Mouse (Mus musculus): ENCODE results near the gene Mtfp1. TPM values are rescaled to one million over a fixed set of nuclear protein-coding genes. Genes with fewer than 3 reads are reported as not detected.
"Not testable (repeated sequence)": the region's sequence is repeated elsewhere in the genome, so short reads cannot be mapped to it uniquely, and the experiment has no call there.

Gene Mtfp1
- polyA plus RNA-seq, 1 experiment = 5.1 TPM

GRCm38 (mm10) chr11:4115407-4115806 lies 20.2 kb upstream of the Mtfp1 start:
- TF ChIP-seq FLI1 (IDR thresholded peaks at IDR 0.05; ENCODE audit: low read length) (no peak), GATA1 (IDR thresholded peaks at IDR 0.05; ENCODE audit: borderline replicate concordance, low read length) (no peak)
- peaks cover 51% of the 10 kb centered on the region for H3K36me3 ChIP-seq (replicated peaks; ENCODE audit: low read length)
- H3K27me3 ChIP-seq (replicated peaks) = no peaks in the 10 kb centered on the region
- no peak overlapping the region for H3K4me3 ChIP-seq (replicated peaks)
- H3K9me3 ChIP-seq = no peaks in the 10 kb centered on the region
- H3K4me1 ChIP-seq = peaks cover 63% of the 10 kb centered on the region

- not testable (repeated sequence) for H3K4me3 ChIP-seq (replicated peaks); H3K27me3 ChIP-seq (replicated peaks); H3K9me3 ChIP-seq
- Histone ChIP-seq H3K4me1 (peaks cover 54% of the 10 kb centered on the region), H3K36me3 (replicated peaks; ENCODE audit: low read length) (peaks cover 58% of the 10 kb centered on the region)
Measured at GRCm38 (mm10) chr11:4114541-4114940, 19.3 kb upstream of the Mtfp1 start.

GRCm38 (mm10) chr11:4113970-4114369 lies 18.7 kb upstream of the Mtfp1 start:
- TF ChIP-seq GATA1 (IDR thresholded peaks at IDR 0.05; ENCODE audit: borderline replicate concordance, low read length) = no peak
- no peak for TF ChIP-seq FLI1 (IDR thresholded peaks at IDR 0.05; ENCODE audit: low read length)
- no peaks in the 10 kb centered on the region for H3K9me3 ChIP-seq
- peaks cover 48% of the 10 kb centered on the region for H3K4me1 ChIP-seq
- H3K27me3 ChIP-seq (replicated peaks) = no peaks in the 10 kb centered on the region
- peaks cover 64% of the 10 kb centered on the region for H3K36me3 ChIP-seq (replicated peaks; ENCODE audit: low read length)
- no peak overlapping the region for H3K4me3 ChIP-seq (replicated peaks)

- H3K4me3 ChIP-seq (replicated peaks) = no peak overlapping the region
- H3K4me1 ChIP-seq = peaks cover 45% of the 10 kb centered on the region
- H3K27me3 ChIP-seq (replicated peaks) = no peaks in the 10 kb centered on the region
- H3K36me3 ChIP-seq (replicated peaks; ENCODE audit: low read length) = peaks cover 68% of the 10 kb centered on the region
- TF ChIP-seq GATA1 (IDR thresholded peaks at IDR 0.05; ENCODE audit: borderline replicate concordance, low read length) (no peak), FLI1 (IDR thresholded peaks at IDR 0.05; ENCODE audit: low read length) (no peak)
- H3K9me3 ChIP-seq = no peaks in the 10 kb centered on the region
Measured at GRCm38 (mm10) chr11:4113496-4113895, 18.3 kb upstream of the Mtfp1 start.

- peaks cover 41% of the 10 kb centered on the region for H3K4me1 ChIP-seq
- H3K27me3 ChIP-seq (replicated peaks) = no peaks in the 10 kb centered on the region
- peaks cover 74% of the 10 kb centered on the region for H3K36me3 ChIP-seq (replicated peaks; ENCODE audit: low read length)
- no peaks in the 10 kb centered on the region for H3K9me3 ChIP-seq
- TF ChIP-seq FLI1 (IDR thresholded peaks at IDR 0.05; ENCODE audit: low read length) (no peak), GATA1 (IDR thresholded peaks at IDR 0.05; ENCODE audit: borderline replicate concordance, low read length) (no peak)
- H3K4me3 ChIP-seq (replicated peaks) = no peak overlapping the region
Measured at GRCm38 (mm10) chr11:4112861-4113260, 17.6 kb upstream of the Mtfp1 start.

GRCm38 (mm10) chr11:4112033-4112432 lies 16.8 kb upstream of the Mtfp1 start:
- H3K27me3 ChIP-seq (replicated peaks) = no peaks in the 10 kb centered on the region
- no peaks in the 10 kb centered on the region for H3K9me3 ChIP-seq
- peaks cover 81% of the 10 kb centered on the region for H3K36me3 ChIP-seq (replicated peaks; ENCODE audit: low read length)
- peaks cover 33% of the 10 kb centered on the region for H3K4me1 ChIP-seq
- no peak overlapping the region for H3K4me3 ChIP-seq (replicated peaks)
- TF ChIP-seq FLI1 (IDR thresholded peaks at IDR 0.05; ENCODE audit: low read length) = no peak
- TF ChIP-seq GATA1 (IDR thresholded peaks at IDR 0.05; ENCODE audit: borderline replicate concordance, low read length) = no peak

GRCm38 (mm10) chr11:4108691-4109090 lies 13.4 kb upstream of the Mtfp1 start:
- Histone ChIP-seq H3K36me3 (replicated peaks; ENCODE audit: low read length) (peaks cover 89% of the 10 kb centered on the region), H3K4me1 (peaks cover 16% of the 10 kb centered on the region), H3K4me3 (replicated peaks) (no peak overlapping the region), H3K27me3 (replicated peaks) (no peaks in the 10 kb centered on the region), H3K9me3 (no peaks in the 10 kb centered on the region)
- TF ChIP-seq FLI1 (IDR thresholded peaks at IDR 0.05; ENCODE audit: low read length) (no peak), GATA1 (IDR thresholded peaks at IDR 0.05; ENCODE audit: borderline replicate concordance, low read length) (no peak)

- H3K4me3 ChIP-seq (replicated peaks); H3K27me3 ChIP-seq (replicated peaks); H3K9me3 ChIP-seq; H3K4me1 ChIP-seq: not testable (repeated sequence)
- peaks cover 89% of the 10 kb centered on the region for H3K36me3 ChIP-seq (replicated peaks; ENCODE audit: low read length)
Measured at GRCm38 (mm10) chr11:4107901-4108300, 12.7 kb upstream of the Mtfp1 start.

- Histone ChIP-seq H3K4me1 (peaks cover 19% of the 10 kb centered on the region), H3K4me3 (replicated peaks) (no peak overlapping the region), H3K27me3 (replicated peaks) (no peaks in the 10 kb centered on the region), H3K36me3 (replicated peaks; ENCODE audit: low read length) (peaks cover 83% of the 10 kb centered on the region), H3K9me3 (no peaks in the 10 kb centered on the region)
- TF ChIP-seq GATA1 (IDR thresholded peaks at IDR 0.05; ENCODE audit: borderline replicate concordance, low read length) (no peak), FLI1 (IDR thresholded peaks at IDR 0.05; ENCODE audit: low read length) (no peak)
Measured at GRCm38 (mm10) chr11:4105444-4105843, 10.2 kb upstream of the Mtfp1 start.

GRCm38 (mm10) chr11:4104989-4105388 lies 9.7 kb upstream of the Mtfp1 start:
- H3K36me3 ChIP-seq (replicated peaks; ENCODE audit: low read length) = peaks cover 82% of the 10 kb centered on the region
- no peak overlapping the region for H3K4me3 ChIP-seq (replicated peaks)
- H3K9me3 ChIP-seq = no peaks in the 10 kb centered on the region

GRCm38 (mm10) chr11:4103522-4103921 lies 8.3 kb upstream of the Mtfp1 start:
- Histone ChIP-seq H3K4me1 (peaks cover 28% of the 10 kb centered on the region), H3K36me3 (replicated peaks; ENCODE audit: low read length) (peaks cover 83% of the 10 kb centered on the region), H3K9me3 (no peaks in the 10 kb centered on the region), H3K4me3 (replicated peaks) (no peak overlapping the region), H3K27me3 (replicated peaks) (no peaks in the 10 kb centered on the region)
- TF ChIP-seq FLI1 (IDR thresholded peaks at IDR 0.05; ENCODE audit: low read length) (no peak), GATA1 (IDR thresholded peaks at IDR 0.05; ENCODE audit: borderline replicate concordance, low read length) (no peak)

More at GRCm38 (mm10) chr11:4104989-4105388, 9.7 kb upstream of the Mtfp1 start:
- Histone ChIP-seq H3K4me1 (peaks cover 19% of the 10 kb centered on the region), H3K27me3 (replicated peaks) (no peaks in the 10 kb centered on the region)
- no peak for TF ChIP-seq FLI1 (IDR thresholded peaks at IDR 0.05; ENCODE audit: low read length)
- TF ChIP-seq GATA1 (IDR thresholded peaks at IDR 0.05; ENCODE audit: borderline replicate concordance, low read length) = no peak
